Mouse (Mus musculus): Measurements from ENCODE around the gene Sept4.

DNA sequence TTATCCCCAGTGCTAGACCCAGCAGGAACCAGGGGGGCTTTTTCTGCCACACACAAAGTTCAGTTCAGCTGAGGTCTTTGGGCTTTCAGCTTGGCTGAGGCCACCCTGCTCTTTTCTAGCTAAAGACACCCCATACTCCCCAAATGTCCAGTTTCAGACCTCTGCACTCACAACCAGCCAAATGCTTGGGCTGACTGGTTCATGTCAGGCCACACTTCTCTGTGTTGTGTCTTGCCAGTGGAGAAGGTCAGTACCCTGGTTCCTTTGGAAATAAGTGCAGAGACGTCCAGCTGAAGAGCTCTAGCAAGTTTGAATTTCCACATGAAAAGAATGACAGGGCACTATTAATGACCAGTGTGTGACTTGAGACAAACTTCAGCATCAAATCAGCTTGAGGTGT, 11.0 kb downstream of the Sept4 start:
- TF ChIP-seq GATA1 (IDR thresholded peaks at IDR 0.05; ENCODE audit: low read length): no peak
- TF ChIP-seq TAL1 (IDR thresholded peaks at IDR 0.05; ENCODE audit: low read length): no peak

Data from erythroblast, embryonic 14.5 days (primary cell).